Mouse (Mus musculus): Measurements from ENCODE around the gene Neurl2. TPM values are rescaled to one million over a fixed set of nuclear protein-coding genes. Genes with fewer than 3 reads are reported as not detected.
A peak's percentile ranks its signal among the peaks of the same experiment; 100 is the strongest.
"Not testable (repeated sequence)": the region's sequence is repeated elsewhere in the genome, so short reads cannot be mapped to it uniquely, and the experiment has no call there.

Gene Neurl2
- polyA plus RNA-seq, 1 experiment from 2014 or later: 50.6 TPM

- Histone ChIP-seq H3K27ac (ENCODE audit: low read length) (no peak overlapping the region), H3K4me2 (ENCODE audit: low read depth, low read length) (no peak overlapping the region), H3K4me3 (ENCODE audit: low read length) (no peak overlapping the region), H3K27me3 (ENCODE audit: control insufficient read depth, insufficient read depth, low read length) (no peaks in the 10 kb centered on the region), H3K9me3 (replicated peaks; ENCODE audit: control insufficient read depth, low read length) (no peaks in the 10 kb centered on the region), H3K4me1 (ENCODE audit: control insufficient read depth, insufficient read depth, low read length) (peaks cover 13% of the 10 kb centered on the region), H3K36me3 (ENCODE audit: control insufficient read depth, insufficient read depth) (peaks cover 8% of the 10 kb centered on the region), H3K9ac (ENCODE audit: low read length) (no peak overlapping the region)
- no peak for ATAC-seq (replicated peaks; ENCODE audit: extremely low read depth, insufficient read depth, low FRiP score)
- WGBS: 66% methylated on average over 7 of the region's 7 CpGs
Observed at GRCm38 (mm10) chr2:164806614-164807013, 26.6 kb downstream of the Neurl2 start.

- 2% methylated on average over 21 of the region's 21 CpGs for WGBS
- peaks cover 8% of the 10 kb centered on the region for H3K36me3 ChIP-seq (ENCODE audit: control insufficient read depth, insufficient read depth)
- peaks cover 13% of the 10 kb centered on the region for H3K4me1 ChIP-seq (ENCODE audit: control insufficient read depth, insufficient read depth, low read length)
Observed at GRCm38 (mm10) chr2:164805332-164805718, 27.9 kb downstream of the Neurl2 start.

GRCm38 (mm10) chr2:164804533-164805331, 28.5 kb downstream of the Neurl2 start, which contains the start of the genes Acot8 and Zswim3:
Gene Acot8 (minus strand): TSS chr2:164804882.
Gene Zswim3 (plus strand): TSS chr2:164805098.
- Histone ChIP-seq H3K4me1 (ENCODE audit: control insufficient read depth, insufficient read depth, low read length) (peaks cover 13% of the 10 kb centered on the region), H3K9ac (ENCODE audit: low read length) (peak within 1 kb of the TSS; percentile 92), H3K27me3 (ENCODE audit: control insufficient read depth, insufficient read depth, low read length) (no peaks in the 10 kb centered on the region), H3K4me3 (ENCODE audit: low read length) (peak within 1 kb of the TSS; percentile 76), H3K27ac (ENCODE audit: low read length) (peak within 1 kb of the TSS; percentile 84), H3K9me3 (replicated peaks; ENCODE audit: control insufficient read depth, low read length) (no peaks in the 10 kb centered on the region), H3K36me3 (ENCODE audit: control insufficient read depth, insufficient read depth) (peaks cover 8% of the 10 kb centered on the region), H3K4me2 (ENCODE audit: low read depth, low read length) (peak within 1 kb of the TSS; percentile 96)
- under 1% methylated on average over 47 of the region's 47 CpGs for WGBS
- peak; percentile 97 for ATAC-seq (replicated peaks; ENCODE audit: extremely low read depth, insufficient read depth, low FRiP score)

More at GRCm38 (mm10) chr2:164805332-164805718, 27.9 kb downstream of the Neurl2 start:
- H3K9me3 ChIP-seq (replicated peaks; ENCODE audit: control insufficient read depth, low read length): no peaks in the 10 kb centered on the region
- H3K27me3 ChIP-seq (ENCODE audit: control insufficient read depth, insufficient read depth, low read length): no peaks in the 10 kb centered on the region
- H3K9ac ChIP-seq (ENCODE audit: low read length): peak overlapping the region; percentile 83
- peak; percentile 10; the same call in 1 of the 2 replicates for ATAC-seq (replicated peaks; ENCODE audit: extremely low read depth, insufficient read depth, low FRiP score)
- peak overlapping the region; percentile 96 for H3K4me2 ChIP-seq (ENCODE audit: low read depth, low read length)
- peak overlapping the region; percentile 76 for H3K4me3 ChIP-seq (ENCODE audit: low read length)
- H3K27ac ChIP-seq (ENCODE audit: low read length): peak overlapping the region; percentile 79

GRCm38 (mm10) chr2:164803921-164804313, 29.3 kb downstream of the Neurl2 start:
- WGBS: 60% methylated on average over 1 of the region's 1 CpGs
- Histone ChIP-seq H3K9ac (ENCODE audit: low read length) (peak overlapping the region; percentile 92), H3K4me3 (ENCODE audit: low read length) (peak overlapping the region; percentile 76), H3K36me3 (ENCODE audit: control insufficient read depth, insufficient read depth) (peaks cover 9% of the 10 kb centered on the region), H3K27me3 (ENCODE audit: control insufficient read depth, insufficient read depth, low read length) (no peaks in the 10 kb centered on the region), H3K27ac (ENCODE audit: low read length) (no peak overlapping the region; the same call in 1 of the 2 replicates), H3K4me1 (ENCODE audit: control insufficient read depth, insufficient read depth, low read length) (peaks cover 13% of the 10 kb centered on the region), H3K9me3 (replicated peaks; ENCODE audit: control insufficient read depth, low read length) (no peaks in the 10 kb centered on the region), H3K4me2 (ENCODE audit: low read depth, low read length) (peak overlapping the region; percentile 74)
- ATAC-seq (replicated peaks; ENCODE audit: extremely low read depth, insufficient read depth, low FRiP score): no peak

- Histone ChIP-seq H3K4me3 (ENCODE audit: low read length) (peak overlapping the region; percentile 76; the same call in 1 of the 2 replicates), H3K9me3 (replicated peaks; ENCODE audit: control insufficient read depth, low read length) (no peaks in the 10 kb centered on the region), H3K4me1 (ENCODE audit: control insufficient read depth, insufficient read depth, low read length) (peaks cover 13% of the 10 kb centered on the region), H3K9ac (ENCODE audit: low read length) (peak overlapping the region; percentile 92), H3K27ac (ENCODE audit: low read length) (no peak overlapping the region), H3K27me3 (ENCODE audit: control insufficient read depth, insufficient read depth, low read length) (no peaks in the 10 kb centered on the region), H3K36me3 (ENCODE audit: control insufficient read depth, insufficient read depth) (peaks cover 6% of the 10 kb centered on the region), H3K4me2 (ENCODE audit: low read depth, low read length) (peak overlapping the region; percentile 74)
- ATAC-seq (replicated peaks; ENCODE audit: extremely low read depth, insufficient read depth, low FRiP score): no peak
- WGBS: 86% methylated on average over 16 of the region's 16 CpGs
Observed at GRCm38 (mm10) chr2:164803201-164803920, 29.9 kb downstream of the Neurl2 start.

GRCm38 (mm10) chr2:164800252-164801004, 32.8 kb downstream of the Neurl2 start:
- H3K36me3 ChIP-seq (ENCODE audit: control insufficient read depth, insufficient read depth): peaks cover 11% of the 10 kb centered on the region

GRCm38 (mm10) chr2:164798554-164798953, 34.7 kb downstream of the Neurl2 start:
- 79% methylated on average over 6 of the region's 6 CpGs for WGBS
- not testable (repeated sequence) for H3K4me2 ChIP-seq (ENCODE audit: low read depth, low read length); H3K9ac ChIP-seq (ENCODE audit: low read length); H3K27me3 ChIP-seq (ENCODE audit: control insufficient read depth, insufficient read depth, low read length); ATAC-seq (replicated peaks; ENCODE audit: extremely low read depth, insufficient read depth, low FRiP score); H3K27ac ChIP-seq (ENCODE audit: low read length); H3K4me1 ChIP-seq (ENCODE audit: control insufficient read depth, insufficient read depth, low read length); H3K4me3 ChIP-seq (ENCODE audit: low read length); H3K9me3 ChIP-seq (replicated peaks; ENCODE audit: control insufficient read depth, low read length)
- peaks cover 11% of the 10 kb centered on the region for H3K36me3 ChIP-seq (ENCODE audit: control insufficient read depth, insufficient read depth)

More at GRCm38 (mm10) chr2:164800252-164801004, 32.8 kb downstream of the Neurl2 start:
- no peak overlapping the region for H3K4me2 ChIP-seq (ENCODE audit: low read depth, low read length)
- no peak overlapping the region for H3K4me3 ChIP-seq (ENCODE audit: low read length)
- no peak for ATAC-seq (replicated peaks; ENCODE audit: extremely low read depth, insufficient read depth, low FRiP score)
- no peak overlapping the region for H3K27ac ChIP-seq (ENCODE audit: low read length)
- H3K4me1 ChIP-seq (ENCODE audit: control insufficient read depth, insufficient read depth, low read length): peaks cover 10% of the 10 kb centered on the region
- 82% methylated on average over 13 of the region's 13 CpGs for WGBS
- H3K9me3 ChIP-seq (replicated peaks; ENCODE audit: control insufficient read depth, low read length): no peaks in the 10 kb centered on the region
- no peak overlapping the region for H3K9ac ChIP-seq (ENCODE audit: low read length)
- no peaks in the 10 kb centered on the region for H3K27me3 ChIP-seq (ENCODE audit: control insufficient read depth, insufficient read depth, low read length)

- H3K4me2 ChIP-seq (ENCODE audit: low read depth, low read length): no peak overlapping the region
- H3K9me3 ChIP-seq (replicated peaks; ENCODE audit: control insufficient read depth, low read length): no peaks in the 10 kb centered on the region
- H3K27ac ChIP-seq (ENCODE audit: low read length): no peak overlapping the region
- WGBS: 65% methylated on average over 4 of the region's 4 CpGs
- H3K36me3 ChIP-seq (ENCODE audit: control insufficient read depth, insufficient read depth): peaks cover 25% of the 10 kb centered on the region
- H3K4me1 ChIP-seq (ENCODE audit: control insufficient read depth, insufficient read depth, low read length): peaks cover 11% of the 10 kb centered on the region
- no peak for ATAC-seq (replicated peaks; ENCODE audit: extremely low read depth, insufficient read depth, low FRiP score)
- no peak overlapping the region for H3K9ac ChIP-seq (ENCODE audit: low read length)
- H3K27me3 ChIP-seq (ENCODE audit: control insufficient read depth, insufficient read depth, low read length): no peaks in the 10 kb centered on the region
- no peak overlapping the region for H3K4me3 ChIP-seq (ENCODE audit: low read length)
Observed at GRCm38 (mm10) chr2:164795868-164796267, 37.4 kb downstream of the Neurl2 start.

Measured in heart, embryonic 16.5 days (tissue).